Mouse (Mus musculus) ES-Bruce4 (cell line): ENCODE results near the gene Prdm12. TPM values are rescaled to one million over a fixed set of nuclear protein-coding genes. Genes with fewer than 3 reads are reported as not detected.

Source experiments
- H3K27ac ChIP-seq: 2 replicates; pipeline ENCODE4 v1.5.1; 2012; ENCODE audit warnings: low read length, inconsistent platforms; ENCODE audit not compliant: insufficient read depth
- H3K27me3 ChIP-seq: 2 replicates; pipeline ENCODE4 v1.6.1; 2012; ENCODE audit warnings: mild to moderate bottlenecking, low read length, inconsistent platforms; ENCODE audit not compliant: control insufficient read depth, poor library complexity, insufficient read depth, severe bottlenecking
- H3K36me3 ChIP-seq: 2 replicates; pipeline ENCODE4 v1.6.1; 2012; ENCODE audit warnings: inconsistent platforms, mild to moderate bottlenecking, low read length, moderate library complexity; ENCODE audit not compliant: control insufficient read depth, poor library complexity, insufficient read depth, severe bottlenecking
- H3K4me1 ChIP-seq: one replicate; pipeline ENCODE4 v1.8.1; 2011; ENCODE audit warnings: low read length; ENCODE audit not compliant: control insufficient read depth, insufficient read depth
- H3K4me3 ChIP-seq: 2 replicates; pipeline ENCODE4 v1.5.1; 2011; ENCODE audit warnings: low read depth, mild to moderate bottlenecking, low read length
- H3K9ac ChIP-seq: 2 replicates; pipeline ENCODE4 v1.6.1; 2012; ENCODE audit warnings: low read depth, mild to moderate bottlenecking, inconsistent platforms; ENCODE audit not compliant: poor library complexity, severe bottlenecking
- H3K9me3 ChIP-seq: replicated peaks from 2 replicates; pipeline ENCODE4 v1.6.1; 2012; ENCODE audit warnings: mild to moderate bottlenecking, low read length, inconsistent platforms; ENCODE audit not compliant: control insufficient read depth, poor library complexity, insufficient read depth, severe bottlenecking
- CTCF ChIP-seq: IDR thresholded peaks from one replicate; pipeline ENCODE4 v1.8.1; 2011; ENCODE audit warnings: low read depth, low read length
- EP300 ChIP-seq: IDR thresholded peaks from 2 replicates; pipeline ENCODE4 v1.6.1; 2011; ENCODE audit warnings: low read depth, low read length; ENCODE audit not compliant: insufficient read depth
- POLR2A ChIP-seq: IDR thresholded peaks from one replicate; pipeline ENCODE4 v1.8.1; 2011; ENCODE audit warnings: low read length; ENCODE audit not compliant: insufficient read depth
- polyA plus RNA-seq: library from polyadenylated mRNA; stranded (reverse); fragments of >200 nt; gene quantifications from 2 replicates; pipeline ENCODE4 v1.2.4, GENCODE M21; 2011; ENCODE audit warnings: low read depth; ENCODE audit not compliant: missing spikeins, insufficient read depth, insufficient read length

The Prdm12 gene
- polyA plus RNA-seq, 1 experiment: not detected

DNA sequence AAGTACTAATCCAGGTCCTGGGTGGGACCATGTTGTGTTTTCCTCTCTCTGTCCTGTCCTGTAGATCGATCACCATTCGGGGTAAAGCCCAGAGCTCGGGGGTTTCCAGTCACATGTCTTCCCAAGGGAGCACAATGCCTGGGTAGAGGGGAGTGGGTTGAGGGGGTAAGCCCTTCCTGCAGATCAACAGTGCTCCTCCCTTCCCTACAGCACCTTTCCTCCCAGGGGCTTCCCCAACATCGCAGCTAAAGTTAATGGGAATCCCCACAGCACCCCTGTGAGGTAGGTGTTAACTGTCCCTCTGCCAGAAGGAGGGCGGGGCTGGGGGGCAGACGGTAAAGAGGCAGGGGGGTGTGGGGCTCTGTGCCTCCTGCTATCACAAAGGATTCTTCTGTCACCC lies 27.2 kb upstream of the Prdm12 start:
- peaks cover 36% of the 10 kb centered on the region for H3K36me3 ChIP-seq
- TF ChIP-seq CTCF: no peak
- no peak for TF ChIP-seq POLR2A
- TF ChIP-seq EP300: no peak
- no peaks in the 10 kb centered on the region for H3K9me3 ChIP-seq
- peaks cover 2% of the 10 kb centered on the region for H3K4me1 ChIP-seq
- no peaks in the 10 kb centered on the region for H3K27me3 ChIP-seq
- no peak overlapping the region for H3K27ac ChIP-seq
- no peak overlapping the region for H3K4me3 ChIP-seq
- H3K9ac ChIP-seq: no peak overlapping the region

DNA sequence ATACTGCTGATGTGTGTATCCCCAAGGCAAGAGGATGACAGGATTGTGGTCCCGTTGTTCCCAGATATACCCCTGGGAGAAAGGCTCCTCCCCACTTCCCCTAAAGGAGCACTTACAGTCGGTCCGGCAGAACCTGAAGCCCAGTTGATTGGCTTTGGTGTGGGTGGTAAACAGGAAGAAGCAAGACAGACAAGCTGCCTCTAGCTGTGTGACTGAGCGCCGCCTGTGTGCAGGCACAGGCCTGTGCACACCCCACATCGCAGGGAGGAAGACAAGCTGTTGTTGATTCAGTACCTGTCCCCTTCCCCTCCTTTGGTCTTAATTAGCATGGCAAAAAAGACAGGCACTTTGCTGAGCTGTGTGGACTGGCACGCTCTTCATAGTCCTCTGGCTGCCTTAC lies 26.1 kb upstream of the Prdm12 start:
- H3K27me3 ChIP-seq: no peaks in the 10 kb centered on the region
- peaks cover 28% of the 10 kb centered on the region for H3K36me3 ChIP-seq
- TF ChIP-seq CTCF (no peak), EP300 (no peak), POLR2A (no peak)
- H3K9me3 ChIP-seq: no peaks in the 10 kb centered on the region
- H3K4me3 ChIP-seq: no peak overlapping the region
- no peak overlapping the region for H3K27ac ChIP-seq
- no peak overlapping the region for H3K9ac ChIP-seq
- peaks cover 3% of the 10 kb centered on the region for H3K4me1 ChIP-seq

DNA sequence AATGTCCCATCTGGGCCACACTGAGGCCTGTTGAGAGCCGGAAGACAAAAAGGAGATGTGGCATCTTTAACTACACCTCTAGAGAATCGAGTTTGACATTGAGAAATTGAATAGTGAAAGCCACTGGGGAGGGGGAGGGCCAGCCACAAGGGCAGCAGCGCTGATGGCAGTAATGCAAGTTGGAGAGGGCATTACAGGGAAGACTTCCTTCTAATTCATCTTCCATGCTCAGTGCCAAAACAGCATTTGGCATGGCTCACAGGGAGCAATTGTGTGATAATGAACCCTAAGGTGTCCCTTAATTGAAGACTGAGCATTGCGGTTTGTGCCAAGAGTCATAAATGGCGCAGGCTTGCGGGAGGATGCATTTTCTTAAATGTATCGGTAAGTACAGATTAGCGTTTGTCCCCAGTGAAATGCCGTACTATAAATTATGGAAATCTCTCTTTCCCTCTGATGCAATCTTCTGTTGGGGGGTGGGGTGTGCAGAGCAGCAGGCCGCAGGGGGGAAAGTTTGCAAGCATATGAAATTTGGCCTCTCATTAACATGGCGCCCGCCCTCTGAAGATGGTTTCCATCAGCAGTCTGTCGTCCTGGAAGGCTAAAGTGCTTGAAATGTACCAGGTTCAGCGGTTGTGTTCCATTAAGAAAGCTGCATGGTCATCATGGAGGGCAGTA lies 21.2 kb upstream of the Prdm12 start:
- no peak overlapping the region for H3K9ac ChIP-seq
- H3K4me1 ChIP-seq: peaks cover 3% of the 10 kb centered on the region
- H3K9me3 ChIP-seq: no peaks in the 10 kb centered on the region
- peak overlapping the region; percentile 46; the same call in 1 of the 2 replicates for H3K27ac ChIP-seq
- H3K27me3 ChIP-seq: no peaks in the 10 kb centered on the region
- no peak overlapping the region for H3K4me3 ChIP-seq
- TF ChIP-seq EP300 (no peak), CTCF (no peak)
- H3K36me3 ChIP-seq: peaks cover 5% of the 10 kb centered on the region

DNA sequence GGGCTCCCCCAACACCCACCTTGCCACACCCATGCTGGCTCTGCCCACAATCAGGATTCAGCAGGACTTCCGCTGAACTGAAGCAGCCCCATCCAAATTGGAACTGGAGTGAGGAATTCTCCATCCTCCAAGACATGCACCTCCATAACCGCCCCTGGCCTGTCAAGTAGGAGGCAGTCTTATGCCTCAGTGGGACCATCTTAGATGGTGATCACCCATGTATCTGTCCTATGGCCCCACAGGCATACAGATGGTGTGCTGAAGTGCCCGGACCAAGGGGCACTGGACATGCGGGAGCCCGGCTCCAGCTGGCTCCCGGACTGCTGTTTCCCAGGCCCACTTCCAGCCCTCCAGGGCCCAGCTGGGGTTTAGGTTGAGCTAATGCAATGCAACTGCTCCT lies 20.6 kb upstream of the Prdm12 start:
- no peak overlapping the region for H3K27ac ChIP-seq
- H3K4me1 ChIP-seq: peaks cover 3% of the 10 kb centered on the region
- no peak overlapping the region for H3K9ac ChIP-seq
- H3K4me3 ChIP-seq: no peak overlapping the region
- H3K27me3 ChIP-seq: no peaks in the 10 kb centered on the region
- peaks cover 5% of the 10 kb centered on the region for H3K36me3 ChIP-seq
- no peaks in the 10 kb centered on the region for H3K9me3 ChIP-seq
- no peak for TF ChIP-seq POLR2A
- TF ChIP-seq CTCF: no peak
- no peak for TF ChIP-seq EP300

DNA sequence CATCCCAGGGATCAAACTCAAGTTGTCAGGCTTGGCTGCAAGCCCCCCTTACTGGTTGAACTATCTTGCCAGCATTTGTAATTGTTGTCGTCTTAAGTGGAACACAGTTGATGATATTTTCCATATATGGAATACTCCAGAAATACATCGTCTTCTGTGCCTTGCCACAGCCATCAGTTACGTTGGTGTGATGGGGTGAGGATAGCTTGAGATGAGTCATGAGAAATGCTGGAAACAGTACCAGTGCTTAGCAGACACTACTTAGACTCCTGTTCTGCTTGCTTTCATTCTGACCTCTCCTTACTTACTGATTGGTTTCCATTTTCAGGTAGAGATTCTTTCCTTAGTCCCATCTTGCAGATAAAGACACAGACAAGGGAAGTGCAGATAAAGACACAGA lies 6.3 kb upstream of the Prdm12 start:
- no peak overlapping the region for H3K27ac ChIP-seq
- no peaks in the 10 kb centered on the region for H3K36me3 ChIP-seq
- no peak overlapping the region for H3K4me3 ChIP-seq
- H3K9me3 ChIP-seq: no peaks in the 10 kb centered on the region
- no peak overlapping the region for H3K9ac ChIP-seq
- TF ChIP-seq POLR2A (no peak), CTCF (no peak), EP300 (no peak)
- no peaks in the 10 kb centered on the region for H3K4me1 ChIP-seq
- peaks cover 26% of the 10 kb centered on the region for H3K27me3 ChIP-seq

DNA sequence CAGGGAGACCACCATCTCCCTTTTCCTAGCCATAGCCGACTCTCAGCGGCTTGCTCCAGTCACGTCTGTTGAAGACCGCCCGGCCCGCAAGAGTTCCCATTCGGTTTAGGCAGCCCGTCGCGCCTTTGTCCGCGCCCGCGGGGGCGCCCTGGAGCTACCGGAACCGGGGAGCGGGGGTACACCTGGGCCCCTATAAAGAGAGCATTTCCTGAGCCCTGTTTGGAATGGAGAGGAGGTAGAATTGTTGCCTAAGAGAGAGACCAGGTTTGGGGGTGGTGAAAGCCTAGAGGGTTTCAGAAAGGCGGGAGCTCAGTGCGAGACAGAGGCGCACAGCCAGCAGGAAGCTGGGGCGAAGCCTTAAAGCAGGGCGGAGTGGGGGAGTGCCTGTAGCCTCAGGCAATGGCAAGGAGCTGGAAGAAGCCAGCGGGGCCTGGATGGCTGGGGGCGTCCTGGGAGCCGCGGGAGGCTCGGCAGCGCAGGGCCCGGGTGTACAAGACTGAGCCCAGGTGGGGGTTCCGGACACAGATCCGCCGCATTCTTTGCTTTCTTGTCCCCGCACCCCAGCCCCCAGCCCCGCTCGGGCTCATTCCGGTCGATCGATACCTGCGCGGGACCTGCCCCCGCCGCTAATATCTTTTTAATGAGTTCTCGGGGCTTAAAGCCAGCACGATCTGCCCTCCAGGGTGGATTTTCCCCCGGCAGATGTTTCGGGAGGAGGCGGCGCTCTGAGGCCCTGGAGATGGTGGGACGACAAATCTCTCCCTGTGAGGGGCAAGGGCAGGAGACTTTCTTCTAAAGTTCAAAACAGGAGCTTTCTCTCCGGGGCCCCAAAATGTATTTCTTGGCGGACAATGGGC lies 4.3 kb upstream of the Prdm12 start:
- H3K9ac ChIP-seq: peak overlapping the region; percentile 52
- peak overlapping the region; percentile 32 for H3K4me3 ChIP-seq
- H3K9me3 ChIP-seq: no peaks in the 10 kb centered on the region
- H3K36me3 ChIP-seq: no peaks in the 10 kb centered on the region
- no peak for TF ChIP-seq POLR2A
- 0 out of 2 replicates have a peak, but pooled peaks have one; percentile 53 for TF ChIP-seq EP300
- H3K27me3 ChIP-seq: peaks cover 41% of the 10 kb centered on the region
- no peak overlapping the region for H3K27ac ChIP-seq
- H3K4me1 ChIP-seq: no peaks in the 10 kb centered on the region
